Mouse (Mus musculus) lung, embryonic 14.5 days (tissue): ENCODE data around the gene Gm884. TPM values are rescaled to one million over a fixed set of nuclear protein-coding genes. Genes with fewer than 3 reads are reported as not detected.

Source experiments
- ATAC-seq: fragments of 200-750 bp; cut with Nextera tagmentation; 2 replicates; pipeline ENCODE4 v1.8.0; 2017; ENCODE audit warnings: mild to moderate bottlenecking, moderate TSS enrichment, moderate library complexity; ENCODE audit not compliant: insufficient read depth
- DNase-seq: peaks from one replicate; pipeline ENCODE4 v3.0.0-alpha.2; 2015
- H3K27ac ChIP-seq: fragments of 300-500 bp; sonication (generic); 2 replicates; pipeline ENCODE4 v1.5.1; 2014; ENCODE audit warnings: low read depth, mild to moderate bottlenecking, moderate library complexity
- H3K27me3 ChIP-seq: fragments of 300-500 bp; sonication (generic); 2 replicates; pipeline ENCODE4 v1.6.1; 2014; ENCODE audit warnings: low read length, control low read depth; ENCODE audit not compliant: insufficient read depth
- H3K36me3 ChIP-seq: fragments of 300-500 bp; sonication (generic); 2 replicates; pipeline ENCODE4 v1.6.1; 2014; ENCODE audit warnings: control low read depth; ENCODE audit not compliant: insufficient read depth
- H3K4me1 ChIP-seq: fragments of 300-500 bp; sonication (generic); 2 replicates; pipeline ENCODE4 v1.6.1; 2014; ENCODE audit warnings: antibody characterized with exemption, control low read depth; ENCODE audit not compliant: insufficient read depth
- H3K4me2 ChIP-seq: fragments of 300-500 bp; sonication (generic); 2 replicates; pipeline ENCODE4 v1.6.1; 2014; ENCODE audit warnings: mild to moderate bottlenecking
- H3K4me3 ChIP-seq: fragments of 300-500 bp; sonication (generic); 2 replicates; pipeline ENCODE4 v1.5.1; 2014; ENCODE audit warnings: low read depth, low read length
- H3K9ac ChIP-seq: fragments of 300-500 bp; sonication (generic); 2 replicates; pipeline ENCODE4 v1.6.1; 2014
- H3K9me3 ChIP-seq: fragments of 300-500 bp; sonication (generic); 2 replicates; pipeline ENCODE4 v1.6.1; 2016; ENCODE audit warnings: low read depth, low read length, control low read depth
- CTCF ChIP-seq: IDR thresholded peaks from 2 replicates; pipeline ENCODE4 v1.5.1; 2016; ENCODE audit warnings: antibody characterized with exemption, low read depth
- WGBS: fragments of 180-500 bp; shearing (Covaris S2); extraction: QIAGEN DNeasy Blood & Tissue Kit; methylation state at CpG from one replicate; pipeline ENCODE4 v1.1.7; 2014; 5-methylcytosine and 5-hydroxymethylcytosine counted together
- polyA plus RNA-seq: library from polyadenylated mRNA; unstranded; fragments of >200 nt; fragmentation: Nextera tagmentation; extraction: Ambion mirVana; gene quantifications from 2 replicates; pipeline ENCODE4 v1.2.1, GENCODE M21; 2014

Gene Gm884
- polyA plus RNA-seq, 1 experiment from 2014 or later, result not detected

DNA sequence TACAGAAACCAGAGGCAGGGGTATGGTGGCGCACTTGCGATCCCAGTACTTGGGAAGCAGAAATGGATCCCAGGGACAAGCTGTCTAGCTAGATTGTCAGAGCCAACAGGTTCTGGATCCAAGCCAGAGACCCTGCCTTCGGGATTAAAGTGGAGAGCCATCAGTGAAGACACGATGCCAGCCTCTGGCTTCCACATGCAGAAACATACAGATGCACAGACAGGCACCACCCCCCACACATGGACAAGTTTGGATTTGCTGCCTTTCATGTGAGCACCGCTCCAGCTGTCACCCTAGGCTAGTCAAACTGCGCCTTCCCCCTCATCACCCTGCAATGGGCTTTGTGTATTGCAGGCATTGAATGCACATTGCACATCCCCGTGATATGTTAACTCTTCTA, 37.2 kb upstream of the Gm884 start:
- Histone ChIP-seq H3K4me2 (no peak overlapping the region), H3K9ac (no peak overlapping the region), H3K27ac (no peak overlapping the region), H3K9me3 (no peaks in the 10 kb centered on the region), H3K27me3 (peaks cover 12% of the 10 kb centered on the region; the same call in 1 of the 2 replicates), H3K4me1 (no peaks in the 10 kb centered on the region), H3K4me3 (no peak overlapping the region), H3K36me3 (no peaks in the 10 kb centered on the region)
- no peak for TF ChIP-seq CTCF
- no peak for DNase-seq
- ATAC-seq, result no peak
- 80% methylated on average over 7 of the region's 7 CpGs for WGBS

DNA sequence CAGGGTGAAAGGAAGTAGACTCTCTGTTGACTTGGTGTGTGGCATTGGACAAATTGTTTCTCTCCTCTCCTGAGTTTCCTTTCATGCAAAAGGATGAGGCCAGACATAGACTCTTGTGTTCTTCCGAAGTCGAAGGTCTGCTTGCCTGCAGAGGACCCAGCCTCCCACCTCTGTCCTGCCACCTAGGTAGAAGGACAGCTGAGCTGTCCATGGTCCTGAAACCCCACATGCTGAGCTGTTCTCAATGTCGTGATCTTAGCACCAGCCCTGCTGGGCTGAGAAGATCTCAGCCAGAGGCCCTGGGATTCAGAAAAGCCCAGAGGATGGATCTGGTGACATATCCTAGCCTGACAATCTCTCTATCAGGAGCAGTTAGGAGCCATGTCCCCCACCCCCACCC, 35.6 kb upstream of the Gm884 start:
- Histone ChIP-seq H3K9me3 (no peaks in the 10 kb centered on the region), H3K9ac (no peak overlapping the region), H3K4me2 (no peak overlapping the region), H3K4me1 (no peaks in the 10 kb centered on the region), H3K4me3 (no peak overlapping the region), H3K36me3 (no peaks in the 10 kb centered on the region), H3K27ac (no peak overlapping the region), H3K27me3 (peaks cover 25% of the 10 kb centered on the region; the same call in 1 of the 2 replicates)
- ATAC-seq (no peak), DNase-seq (peak; percentile 89)
- 5% methylated on average over 3 of the region's 3 CpGs for WGBS
- TF ChIP-seq CTCF, result no peak

DNA sequence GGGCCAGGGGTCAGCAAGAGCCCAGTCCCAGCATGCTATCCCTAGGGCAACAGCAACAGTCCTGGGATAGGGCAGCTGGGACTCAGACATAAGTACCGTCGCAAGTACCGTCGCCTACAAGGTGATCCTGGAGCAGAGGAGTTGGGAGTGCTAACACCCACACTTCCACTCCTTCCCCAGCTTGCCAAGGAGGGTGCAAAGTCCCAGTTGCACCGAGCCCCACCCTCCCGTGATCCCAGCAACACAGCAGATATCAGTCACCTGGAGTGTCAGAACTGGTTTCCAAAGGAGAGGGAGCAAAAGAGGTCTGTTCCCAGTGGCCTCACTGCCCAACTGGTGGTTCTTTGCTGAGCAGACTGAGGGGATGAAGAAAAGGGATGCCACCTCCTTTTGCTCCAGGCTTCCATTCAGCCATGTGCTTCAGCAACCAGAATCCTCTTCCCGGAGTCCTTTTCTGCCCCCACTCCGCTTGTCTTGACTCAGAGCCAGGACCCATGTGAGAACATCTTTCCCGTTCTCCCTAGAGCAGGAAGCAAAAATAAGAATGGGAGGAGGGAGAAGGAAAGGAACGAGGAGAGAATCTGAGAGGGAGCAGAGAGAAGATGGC, 32.5 kb upstream of the Gm884 start:
- Histone ChIP-seq H3K9ac (no peak overlapping the region), H3K9me3 (no peaks in the 10 kb centered on the region), H3K27ac (no peak overlapping the region), H3K4me2 (no peak overlapping the region), H3K4me3 (no peak overlapping the region), H3K4me1 (no peaks in the 10 kb centered on the region), H3K27me3 (peaks cover 55% of the 10 kb centered on the region), H3K36me3 (no peaks in the 10 kb centered on the region)
- ATAC-seq, result no peak
- 62% methylated on average over 10 of the region's 10 CpGs for WGBS
- DNase-seq, result no peak
- TF ChIP-seq CTCF, result no peak

DNA sequence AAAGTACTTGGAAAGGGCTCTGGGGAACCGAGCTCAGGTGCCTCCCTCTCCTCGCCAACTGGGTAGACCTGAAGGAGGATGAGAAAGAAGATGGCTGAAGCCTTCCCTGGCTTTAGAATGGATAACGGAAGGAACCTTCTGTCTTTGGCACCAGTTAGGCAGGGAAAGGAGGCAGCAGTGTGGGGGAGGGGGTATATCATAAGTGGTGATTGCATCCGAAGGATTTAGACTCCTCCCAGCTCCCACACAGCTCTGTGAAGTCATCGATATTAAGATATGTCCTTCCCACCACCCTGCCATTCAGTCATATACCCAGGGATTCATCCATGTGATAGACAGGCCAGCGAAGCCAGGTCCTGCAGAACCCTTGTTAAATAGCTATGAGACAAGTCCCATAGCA, 30.5 kb upstream of the Gm884 start:
- H3K9ac ChIP-seq, result no peak overlapping the region
- peaks cover 71% of the 10 kb centered on the region for H3K27me3 ChIP-seq
- no peak for TF ChIP-seq CTCF
- H3K4me1 ChIP-seq, result no peaks in the 10 kb centered on the region
- ATAC-seq, result no peak
- H3K27ac ChIP-seq, result no peak overlapping the region
- no peaks in the 10 kb centered on the region for H3K9me3 ChIP-seq
- no peak overlapping the region for H3K4me2 ChIP-seq
- no peak for DNase-seq
- no peaks in the 10 kb centered on the region for H3K36me3 ChIP-seq
- 75% methylated on average over 6 of the region's 6 CpGs for WGBS
- H3K4me3 ChIP-seq, result no peak overlapping the region

DNA sequence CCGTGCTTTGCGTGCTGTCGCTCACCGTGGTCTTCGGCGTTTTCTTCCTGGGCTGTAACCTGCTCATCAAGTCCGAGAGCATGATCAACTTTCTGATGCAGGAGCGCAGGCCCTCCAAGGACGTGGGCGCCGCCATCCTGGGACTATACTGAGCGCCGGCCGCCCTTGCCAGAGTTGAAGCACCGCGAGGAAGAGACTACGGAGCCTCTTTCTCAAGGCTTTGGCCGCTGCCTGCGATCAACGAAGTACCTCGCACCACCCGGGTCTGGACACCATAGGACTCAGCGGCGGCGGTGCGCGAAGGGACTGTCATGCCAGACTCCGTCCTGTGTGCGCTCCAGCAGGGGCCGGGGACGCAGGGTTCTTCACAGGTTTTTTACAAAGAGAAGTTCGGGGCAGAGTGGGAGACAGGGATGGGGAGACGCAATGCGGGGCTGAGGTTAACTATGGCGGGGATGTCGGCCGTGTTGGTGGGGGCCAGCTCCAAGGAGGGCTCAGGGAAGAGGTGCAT, 29.1 kb upstream of the Gm884 start:
- 2% methylated on average over 37 of the region's 37 CpGs for WGBS

DNA sequence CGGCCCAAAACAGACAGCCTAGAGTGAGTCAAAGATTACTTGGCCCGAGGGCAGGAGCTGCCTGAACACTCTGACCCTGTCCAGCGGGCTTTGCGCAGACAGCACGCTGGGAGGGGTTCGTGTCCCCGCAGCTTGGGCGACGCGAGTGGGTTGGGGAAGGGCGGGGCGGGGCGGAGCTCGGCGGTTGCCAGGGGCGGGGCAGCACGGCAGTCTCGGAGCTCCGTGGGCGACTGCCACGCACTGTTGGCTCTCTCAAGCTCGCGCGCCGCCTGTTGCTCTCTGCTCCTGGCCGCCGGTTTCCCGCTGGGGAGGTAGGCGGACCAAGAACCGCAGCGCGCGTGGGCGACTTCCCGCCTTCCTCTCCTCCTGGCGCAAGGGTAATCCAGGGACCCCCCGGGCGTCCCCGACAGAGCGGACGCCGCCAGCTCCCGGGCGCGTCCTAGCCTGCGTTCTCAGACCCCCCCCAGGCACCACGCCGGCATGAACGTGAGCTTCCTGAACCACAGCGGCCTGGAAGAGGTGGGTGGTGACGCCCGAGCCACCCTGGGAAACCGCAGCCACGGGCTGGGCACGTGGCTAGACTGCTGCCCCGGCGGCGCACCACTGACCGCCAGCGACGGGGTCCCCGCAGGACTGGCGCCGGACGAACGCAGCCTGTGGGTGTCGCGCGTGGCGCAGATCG, 28.5 kb upstream of the Gm884 start, which contains the start of gene Rprml:
TSS of gene Rprml (plus strand) at position 270 of the 682 bp plus-strand sequence.
- H3K4me3 ChIP-seq, result peak within 1 kb of the TSS; percentile 32
- no peaks in the 10 kb centered on the region for H3K4me1 ChIP-seq
- WGBS, result 1% methylated on average over 69 of the region's 71 CpGs
- no peak within 1 kb of the TSS for H3K27ac ChIP-seq
- H3K9ac ChIP-seq, result no peak within 1 kb of the TSS
- no peak for TF ChIP-seq CTCF
- peaks cover 71% of the 10 kb centered on the region for H3K27me3 ChIP-seq
- H3K36me3 ChIP-seq, result no peaks in the 10 kb centered on the region
- H3K4me2 ChIP-seq, result peak within 1 kb of the TSS; percentile 61
- ATAC-seq (no peak), DNase-seq (peak; percentile 8)
- no peaks in the 10 kb centered on the region for H3K9me3 ChIP-seq

More for the DNA sequence above, 29.1 kb upstream of the Gm884 start:
- H3K27me3 ChIP-seq, result peaks cover 73% of the 10 kb centered on the region
- ATAC-seq (no peak), DNase-seq (peak; percentile 21)
- H3K4me3 ChIP-seq, result peak overlapping the region; percentile 32
- H3K9me3 ChIP-seq, result no peaks in the 10 kb centered on the region
- no peak overlapping the region for H3K27ac ChIP-seq
- no peak for TF ChIP-seq CTCF
- peak overlapping the region; percentile 61 for H3K4me2 ChIP-seq
- no peaks in the 10 kb centered on the region for H3K36me3 ChIP-seq
- no peaks in the 10 kb centered on the region for H3K4me1 ChIP-seq
- no peak overlapping the region for H3K9ac ChIP-seq

DNA sequence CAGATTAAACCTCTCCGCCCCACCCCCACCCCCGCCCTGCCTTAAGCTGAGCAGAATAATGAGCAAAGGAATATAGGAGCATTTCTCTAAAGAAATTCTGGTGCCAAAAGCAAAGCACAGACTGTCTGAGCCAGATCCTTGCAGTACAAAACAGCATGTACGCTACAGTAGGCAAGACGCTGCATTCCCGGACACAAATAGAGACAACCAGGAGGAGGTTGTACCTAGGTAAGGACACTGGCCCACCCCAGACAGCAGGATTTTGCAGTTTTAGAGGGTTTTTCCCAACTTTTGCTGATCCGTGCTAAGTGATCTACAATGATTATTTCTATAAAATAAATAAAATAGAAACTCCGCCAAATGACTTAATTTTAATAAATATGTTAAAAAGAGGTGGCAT, 27.7 kb upstream of the Gm884 start:
- Histone ChIP-seq H3K9ac (no peak overlapping the region), H3K4me3 (no peak overlapping the region), H3K4me2 (no peak overlapping the region), H3K9me3 (no peaks in the 10 kb centered on the region), H3K36me3 (no peaks in the 10 kb centered on the region), H3K27me3 (peaks cover 64% of the 10 kb centered on the region), H3K4me1 (no peaks in the 10 kb centered on the region), H3K27ac (no peak overlapping the region)
- no peak for TF ChIP-seq CTCF
- DNase-seq (no peak), ATAC-seq (no peak)
- 32% methylated on average over 7 of the region's 7 CpGs for WGBS
